Mouse (Mus musculus) ZHBTc4 (cell line): ENCODE measurements around the gene Elk4.

Experiments
- DNase-seq: peaks from one replicate; pipeline ENCODE4 v3.0.0-alpha.2; 2011; ENCODE audit warnings: low read depth, low spot score

Elk4 gene

DNA sequence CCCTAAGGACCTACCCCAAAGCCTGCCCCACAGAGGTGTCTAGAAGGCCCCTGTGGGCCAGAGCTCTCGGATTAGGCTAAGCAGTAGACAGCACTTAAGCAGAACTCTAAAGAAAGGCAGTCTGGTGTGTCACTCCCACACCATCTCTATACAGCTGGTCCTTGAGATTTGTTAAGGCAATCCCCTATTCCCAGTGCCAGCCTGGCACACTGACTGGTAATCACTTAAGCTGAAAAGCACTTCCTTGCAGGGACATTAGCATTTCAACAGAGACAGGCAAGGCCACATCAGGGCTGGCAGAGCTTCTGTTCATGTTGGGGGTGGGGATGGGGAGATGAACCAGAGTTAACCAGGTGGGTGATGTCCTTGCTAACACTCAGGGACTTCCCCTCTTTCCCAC lies 57.6 kb downstream of the Elk4 start:
- DNase-seq = no peak

DNA sequence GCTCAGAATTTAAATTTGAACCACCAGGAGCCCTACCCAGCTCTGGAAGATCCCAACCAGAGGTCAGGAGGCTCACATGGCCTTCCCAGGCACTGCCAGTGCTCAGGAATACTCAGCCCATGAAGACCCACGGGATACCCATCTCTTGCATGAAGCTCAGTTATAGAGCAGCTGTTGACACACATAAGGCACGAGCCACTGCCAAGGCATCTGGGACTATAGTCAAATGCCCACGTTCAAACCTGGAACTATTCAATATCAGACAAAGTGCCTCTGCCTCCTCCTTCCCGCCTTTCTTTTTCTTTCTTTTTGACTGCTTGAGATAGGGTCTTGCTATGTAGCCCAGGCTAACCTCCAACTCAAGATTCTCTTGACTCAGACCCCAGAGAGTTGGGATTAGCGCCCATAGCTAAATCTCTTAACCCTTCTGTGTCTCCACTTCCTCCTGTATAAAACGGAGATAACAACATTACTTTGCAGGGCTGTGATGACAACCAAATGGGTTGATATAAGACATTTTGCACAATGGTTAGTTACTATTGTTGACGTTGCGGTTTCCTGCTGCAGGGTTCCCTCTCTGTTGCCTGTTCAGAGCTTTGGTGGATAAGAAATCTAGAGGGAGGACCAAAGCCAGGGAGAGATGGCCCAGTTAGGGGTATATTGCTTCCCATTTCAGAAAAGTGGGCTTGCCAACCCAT lies 58.2 kb downstream of the Elk4 start:
- no peak for DNase-seq

DNA sequence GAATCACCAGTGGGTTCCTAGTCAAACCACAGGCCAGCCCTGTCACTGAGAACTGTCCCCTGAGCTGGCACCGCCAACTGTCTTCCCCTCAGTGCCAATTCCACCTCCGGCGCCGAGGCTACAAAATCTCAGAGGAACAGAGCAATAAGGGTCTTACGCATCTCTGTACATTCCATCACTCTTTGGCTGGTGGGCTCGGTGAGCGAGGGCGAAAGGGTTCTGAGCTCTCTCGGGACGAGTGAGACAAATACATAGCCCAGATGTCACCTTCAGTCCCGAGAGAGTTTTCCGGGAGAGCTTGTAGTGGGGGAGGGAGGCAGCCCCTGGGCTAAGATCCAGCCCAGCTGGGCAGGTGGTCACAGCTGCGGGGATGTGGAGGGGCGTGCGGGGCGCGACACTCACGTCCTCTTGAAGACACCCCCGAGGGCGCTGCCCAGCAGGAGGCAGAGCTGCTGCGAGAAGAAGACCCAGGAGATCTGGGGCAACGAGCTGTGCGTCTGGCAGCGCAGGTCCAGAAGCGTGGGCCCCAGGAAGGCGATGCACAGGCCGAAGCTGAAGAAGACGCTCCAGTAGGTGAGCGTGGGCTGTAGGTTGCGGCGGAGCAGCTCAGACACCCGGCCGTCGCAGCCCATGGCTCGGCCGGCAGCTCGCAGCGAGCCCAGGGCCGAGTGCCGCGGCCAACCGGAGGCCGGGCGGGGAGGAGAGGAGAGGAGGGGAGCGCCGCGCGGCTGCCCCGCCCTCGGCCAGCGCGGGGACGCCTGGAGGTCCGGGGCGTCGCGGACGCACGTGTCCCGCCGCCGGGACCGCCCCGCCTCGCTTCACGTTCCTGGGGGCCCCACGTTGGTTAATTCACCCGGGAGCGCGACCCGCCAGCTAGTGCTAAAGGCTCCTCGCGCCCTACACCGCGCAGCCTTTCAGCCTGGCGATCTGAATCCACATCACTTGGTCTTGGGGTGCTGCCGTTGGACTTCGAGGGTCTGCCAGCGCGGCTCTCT lies 60.2 kb downstream of the Elk4 start, which contains the start of gene Mfsd4a:
Mfsd4a (minus strand) TSS at position 802 of the 995 bp plus-strand sequence.
- DNase-seq = peak; percentile 36

- no peak for DNase-seq
These were observed 62.0 kb downstream of the Elk4 start for GRCm38 (mm10) chr1:132069436-132069835.

- DNase-seq = no peak
These were observed 63.3 kb downstream of the Elk4 start for GRCm38 (mm10) chr1:132070659-132071058.

DNA sequence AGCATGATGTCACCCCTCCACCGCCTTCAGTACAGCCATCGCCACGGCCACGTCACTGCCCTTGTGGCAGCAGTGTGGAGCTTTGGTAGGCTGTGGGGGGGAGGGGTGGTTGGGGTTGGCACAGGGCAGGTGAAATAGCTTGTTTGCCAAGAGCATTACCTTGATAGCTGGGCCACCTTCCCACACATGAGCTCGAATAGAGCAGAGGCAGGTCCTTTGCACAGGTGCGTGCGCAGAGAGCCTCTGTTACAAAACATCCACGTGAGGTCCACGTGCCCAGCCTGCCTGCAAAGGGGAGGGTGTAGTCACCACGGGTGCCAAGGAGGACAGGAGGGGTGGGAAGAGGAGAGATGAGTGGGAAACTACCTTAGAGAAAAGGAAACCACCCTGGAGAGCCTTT lies 68.2 kb downstream of the Elk4 start:
- no peak for DNase-seq

DNA sequence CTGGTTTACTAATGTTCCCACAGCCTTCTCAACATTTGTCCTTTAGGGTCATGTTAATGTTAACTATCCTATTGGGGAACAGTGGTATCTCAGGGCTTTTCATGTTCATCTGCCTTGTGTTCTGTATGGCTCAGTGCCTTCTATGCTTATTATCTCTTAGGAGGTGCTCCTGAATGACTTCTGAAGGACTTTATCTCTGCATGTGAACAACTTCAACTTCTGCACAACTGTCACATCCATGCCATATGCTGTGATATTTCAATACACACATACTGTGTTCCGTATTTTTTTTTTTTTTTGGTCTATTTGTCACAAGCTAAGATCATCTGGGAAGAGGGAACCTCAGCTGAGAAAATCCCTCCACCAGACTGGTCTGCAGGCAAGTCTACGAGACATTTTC lies 71.0 kb downstream of the Elk4 start:
- no peak for DNase-seq
